Mouse (Mus musculus) heart, adult 11 months (tissue): ENCODE data around the gene Gnat2.
A peak's percentile ranks its signal among the peaks of the same experiment; 100 is the strongest.

Experiments
- DNase-seq: peaks from one replicate; pipeline ENCODE4 v3.0.0; 2022

Gene Gnat2

GRCm38 (mm10) chr3:108121101-108121500 lies 28.5 kb downstream of the Gnat2 start:
- DNase-seq, result peak; percentile 45

DNA sequence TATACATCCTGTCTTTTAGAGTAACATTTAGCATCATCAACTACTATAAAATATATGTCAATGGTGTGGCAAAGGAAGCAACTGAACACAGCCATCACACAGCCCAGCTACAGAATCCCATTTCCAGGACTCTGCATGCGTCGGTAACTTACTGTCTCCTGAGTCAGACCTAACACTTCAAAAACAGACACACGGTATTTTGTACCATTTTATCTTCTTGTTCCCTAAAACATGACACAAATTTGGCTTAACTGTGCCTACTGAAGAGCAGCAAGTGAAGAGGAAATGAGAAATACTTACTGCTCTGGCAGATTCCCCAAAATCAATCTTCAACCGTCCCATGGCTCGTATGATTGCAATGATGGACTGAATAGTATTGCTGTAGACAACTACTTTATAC lies 30.7 kb downstream of the Gnat2 start:
- DNase-seq, result peak; percentile 58

DNA sequence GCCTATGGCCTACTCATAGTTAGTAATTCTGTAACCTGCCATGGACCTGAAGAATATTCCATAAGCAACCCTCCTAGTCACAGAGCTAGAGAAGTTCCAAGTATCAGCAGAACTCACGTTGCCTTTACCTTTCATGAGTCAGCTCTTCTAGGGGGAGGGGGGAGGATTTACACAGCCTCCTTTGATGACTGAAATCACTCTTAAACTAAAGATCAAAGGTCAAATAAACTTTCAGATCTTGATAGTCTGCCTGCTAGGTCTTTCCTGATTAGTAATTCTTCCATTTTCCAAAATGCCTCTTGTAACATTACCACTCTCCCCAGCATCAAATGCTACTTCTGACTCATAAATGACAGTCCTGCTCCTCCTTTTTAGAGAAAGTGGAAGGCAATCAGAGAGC lies 31.5 kb downstream of the Gnat2 start:
- peak; percentile 25 for DNase-seq

GRCm38 (mm10) chr3:108126327-108126726 lies 33.7 kb downstream of the Gnat2 start:
- DNase-seq, result peak; percentile 68

DNA sequence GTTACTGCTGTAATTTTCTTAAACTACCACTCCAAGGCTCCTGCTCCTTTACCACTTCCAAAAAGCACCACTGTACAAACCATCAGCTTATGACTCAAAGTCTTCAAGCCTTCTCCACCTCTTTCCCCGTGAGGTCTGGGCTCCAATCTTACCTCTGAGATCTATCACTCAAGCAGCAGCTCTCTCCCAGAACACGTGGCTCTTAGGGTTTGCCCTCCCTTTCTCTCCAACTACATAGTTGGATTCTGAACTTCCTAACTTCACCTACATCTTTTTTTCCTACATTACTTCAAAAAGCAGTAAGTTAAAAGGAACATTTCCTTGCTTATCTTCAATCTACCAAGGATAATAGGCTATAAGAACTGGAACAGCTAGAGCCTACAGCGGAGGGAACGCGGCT lies 35.9 kb downstream of the Gnat2 start:
- DNase-seq, result peak; percentile 79

DNA sequence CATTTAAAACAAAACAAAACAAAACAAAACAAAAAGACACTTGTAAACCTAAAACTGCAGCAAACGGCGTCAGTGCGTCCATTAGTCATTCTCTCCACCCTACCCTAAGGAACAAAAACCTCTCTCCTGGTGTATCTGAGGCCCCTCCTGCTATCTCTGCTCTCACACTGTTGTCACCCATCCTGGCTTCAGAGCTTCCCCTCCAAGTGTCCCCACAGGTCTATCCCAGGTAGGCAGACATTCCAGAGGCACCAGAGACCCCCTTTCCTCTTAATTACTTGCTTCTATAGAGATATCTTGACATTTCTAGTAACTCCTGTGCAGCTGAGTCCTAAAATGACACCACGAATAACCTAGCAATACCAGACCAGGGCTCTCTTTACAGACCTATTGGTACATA lies 36.8 kb downstream of the Gnat2 start:
- DNase-seq, result peak; percentile 73

GRCm38 (mm10) chr3:108129804-108130203 lies 37.2 kb downstream of the Gnat2 start:
- DNase-seq, result no peak

DNA sequence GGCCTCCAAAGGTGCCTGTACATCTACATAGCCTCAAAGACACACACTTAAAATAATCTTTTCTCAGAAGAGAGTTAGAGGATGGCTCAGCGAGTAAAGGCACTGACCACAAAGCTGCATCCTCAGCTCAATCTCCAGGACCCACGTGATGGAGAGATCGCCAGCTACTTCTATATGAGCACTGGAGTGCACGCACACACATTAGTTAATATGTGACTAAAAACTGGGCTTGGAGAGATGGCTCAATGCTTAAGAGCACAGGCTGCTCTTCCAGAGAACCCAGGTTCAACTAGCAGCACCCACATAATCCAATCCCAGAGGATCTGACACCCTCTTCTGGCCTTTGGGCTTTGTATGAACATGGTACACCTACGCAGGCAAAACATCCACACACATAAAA lies 38.6 kb downstream of the Gnat2 start:
- DNase-seq, result peak; percentile 55

DNA sequence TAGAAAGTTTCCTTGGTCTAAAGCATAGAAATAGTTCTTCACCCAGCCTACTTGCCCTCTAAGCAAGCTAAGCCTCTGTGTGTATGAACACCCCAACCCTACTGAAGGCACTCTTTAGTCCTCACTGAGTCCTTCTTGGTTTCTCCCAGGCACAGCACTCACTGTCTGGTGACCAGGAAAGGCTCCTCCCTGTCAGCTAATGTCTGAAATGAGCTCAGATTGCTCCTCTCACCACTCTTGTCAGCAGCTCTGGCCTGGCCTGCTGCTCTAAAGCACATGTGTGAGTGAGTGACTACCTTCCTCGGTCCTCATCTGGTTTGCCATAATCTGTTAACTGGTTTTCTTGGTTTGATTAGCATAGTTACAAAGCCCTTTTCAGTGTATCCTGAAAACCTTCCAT lies 39.2 kb downstream of the Gnat2 start:
- peak; percentile 91 for DNase-seq

DNA sequence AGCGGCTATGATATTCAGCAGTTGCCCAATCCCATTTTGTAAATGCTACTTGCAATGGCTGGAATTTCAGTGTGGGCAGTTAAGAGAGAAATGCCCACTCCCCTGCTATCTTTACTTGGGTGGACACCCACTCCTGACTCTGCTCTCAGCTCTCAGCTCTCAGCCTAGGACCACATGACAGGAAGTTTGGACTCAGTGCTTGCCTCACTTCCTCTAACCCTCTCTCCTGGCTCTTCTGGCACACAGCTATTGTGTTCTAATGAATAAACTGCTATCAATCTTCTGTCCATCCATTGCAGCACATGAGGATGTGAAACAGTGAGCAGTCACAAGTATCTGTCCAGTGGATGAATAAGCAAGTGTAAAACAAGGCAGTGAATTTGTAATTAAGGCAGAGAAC lies 39.9 kb downstream of the Gnat2 start:
- peak; percentile 80 for DNase-seq

DNA sequence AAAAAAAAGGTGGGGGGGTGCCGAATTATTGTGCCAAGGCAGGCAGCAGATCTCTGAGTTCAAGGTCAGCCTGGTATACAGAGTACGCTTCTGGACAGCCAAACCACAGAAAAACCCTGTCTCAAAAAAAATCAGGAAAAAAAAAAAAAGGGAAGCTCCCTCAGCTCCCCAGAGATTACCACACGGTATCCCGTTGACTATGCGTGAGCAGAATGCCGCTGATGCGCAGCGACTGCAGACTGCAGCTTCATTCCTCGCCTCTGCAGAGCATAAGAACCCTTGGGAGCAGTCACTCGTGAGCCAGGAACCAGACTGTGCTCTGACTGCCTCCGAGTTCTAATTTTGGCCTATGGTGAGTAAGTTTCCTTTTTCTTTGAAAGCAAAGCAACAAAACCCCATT lies 42.1 kb downstream of the Gnat2 start:
- DNase-seq, result peak; percentile 94

GRCm38 (mm10) chr3:108139113-108139512 lies 46.5 kb downstream of the Gnat2 start:
- DNase-seq, result no peak

GRCm38 (mm10) chr3:108140786-108141185 lies 48.2 kb downstream of the Gnat2 start:
- DNase-seq, result peak; percentile 64

DNA sequence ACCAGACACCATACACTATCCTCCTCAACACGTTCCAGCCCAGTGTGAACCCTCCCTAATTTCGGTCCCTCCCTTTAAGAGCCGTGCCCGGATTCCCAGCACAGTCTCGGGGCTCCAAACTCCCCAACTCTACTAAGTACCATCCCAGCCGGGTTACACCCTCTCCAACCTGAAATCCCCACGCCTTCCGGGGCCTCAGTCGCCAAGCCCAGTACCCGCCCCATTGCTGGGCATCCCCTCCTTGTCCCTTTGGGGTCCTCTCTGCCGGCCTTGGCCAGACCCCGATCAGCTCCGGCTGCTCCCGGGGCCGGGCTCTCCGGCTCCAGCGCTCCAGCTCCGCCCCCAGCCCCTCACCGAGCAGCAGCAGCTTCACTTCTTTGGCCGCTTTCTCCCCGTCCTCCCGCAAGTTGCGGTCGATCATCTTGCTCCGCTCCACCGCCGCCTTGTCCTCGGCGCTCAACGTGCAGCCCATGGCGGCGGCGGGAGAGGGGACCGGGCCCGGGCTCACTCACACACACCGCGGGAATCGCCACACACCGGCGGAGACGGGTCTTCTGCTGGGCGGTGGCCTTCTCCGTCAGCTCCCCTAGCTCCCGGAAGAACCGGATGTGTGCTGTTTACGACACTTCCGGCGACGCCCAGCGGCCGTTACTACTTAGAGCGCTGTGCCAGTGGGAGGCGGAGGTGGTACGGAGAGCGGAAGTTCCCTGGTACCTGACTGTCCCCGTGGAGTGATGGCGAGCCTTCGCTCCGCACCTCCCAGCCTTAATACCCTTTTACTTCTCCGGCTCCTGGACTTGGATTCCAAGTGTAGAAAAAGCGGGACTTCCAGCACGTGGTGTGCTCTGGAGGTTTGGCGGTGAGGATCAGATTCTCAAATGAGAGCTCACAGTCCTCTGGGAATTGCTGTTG lies 53.2 kb downstream of the Gnat2 start, which contains the start of gene Gnai3:
Gene Gnai3, minus strand, starts transcription at position 613 of the 912 bp plus-strand sequence.
- DNase-seq, result peak; percentile 99

DNA sequence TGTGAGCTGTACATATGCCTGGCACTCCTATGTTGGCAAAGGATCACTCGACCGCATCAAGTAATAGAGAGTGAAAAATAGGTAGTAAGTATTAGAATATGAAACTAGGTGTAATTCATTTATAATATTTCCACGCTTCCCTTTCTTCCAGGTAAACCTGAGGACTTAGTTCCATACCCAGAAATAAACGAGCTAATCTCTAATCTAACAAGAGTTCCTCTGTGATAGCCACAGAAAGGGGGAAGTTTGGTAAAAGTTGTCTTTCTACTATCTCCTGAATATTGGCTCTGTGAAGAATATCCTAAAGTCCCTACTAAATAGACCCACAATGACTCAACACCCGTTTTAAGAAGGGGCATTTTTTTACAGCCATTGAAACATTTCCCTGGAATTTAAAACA lies 54.1 kb downstream of the Gnat2 start:
- DNase-seq, result no peak

DNA sequence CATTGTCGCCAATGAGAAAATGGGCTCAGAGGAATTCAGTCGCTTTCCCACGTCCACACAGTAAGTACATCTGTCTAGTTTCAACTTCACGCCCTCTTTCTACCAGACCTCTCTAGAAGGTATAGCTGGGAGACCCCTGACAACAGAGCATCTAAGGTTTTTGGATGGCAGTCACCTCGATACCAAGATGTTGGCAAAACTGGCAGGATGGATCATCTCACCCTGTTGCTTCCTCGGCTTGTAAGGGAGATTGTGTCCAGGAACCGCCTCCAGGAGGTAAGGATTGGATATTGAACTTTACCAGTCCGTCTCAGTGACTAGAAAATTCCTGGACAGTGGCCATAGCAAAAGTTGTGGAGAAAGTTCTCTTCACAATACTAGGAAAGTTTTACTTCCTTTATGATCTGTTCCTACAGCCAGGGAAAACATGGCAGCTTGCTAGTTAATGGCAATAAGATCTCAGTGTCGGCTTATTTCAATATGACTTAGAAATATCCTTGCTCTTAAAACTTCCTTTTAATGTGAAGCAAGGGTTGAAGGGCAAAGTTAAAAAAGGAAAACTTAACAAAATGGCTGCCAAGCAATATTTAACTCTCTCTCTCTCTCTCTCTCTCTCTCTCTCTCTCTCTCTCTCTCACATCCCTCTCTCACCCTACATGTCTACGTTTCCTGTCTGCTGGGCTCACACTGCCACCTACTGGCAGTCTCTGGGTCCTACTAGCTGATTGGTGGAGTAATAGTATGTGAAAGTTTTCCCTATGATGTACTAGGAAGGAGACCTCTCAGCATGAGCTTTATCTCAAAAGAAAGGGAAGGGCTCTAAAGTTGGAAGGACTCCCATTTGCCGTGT lies 55.0 kb downstream of the Gnat2 start:
- peak; percentile 97 for DNase-seq
